Mouse (Mus musculus): ENCODE measurements around the gene Rnls. TPM values are rescaled to one million over a fixed set of nuclear protein-coding genes. Genes with fewer than 3 reads are reported as not detected.

Gene Rnls
- polyA plus RNA-seq, 1 experiment from 2014 or later: 8.3 TPM

DNA sequence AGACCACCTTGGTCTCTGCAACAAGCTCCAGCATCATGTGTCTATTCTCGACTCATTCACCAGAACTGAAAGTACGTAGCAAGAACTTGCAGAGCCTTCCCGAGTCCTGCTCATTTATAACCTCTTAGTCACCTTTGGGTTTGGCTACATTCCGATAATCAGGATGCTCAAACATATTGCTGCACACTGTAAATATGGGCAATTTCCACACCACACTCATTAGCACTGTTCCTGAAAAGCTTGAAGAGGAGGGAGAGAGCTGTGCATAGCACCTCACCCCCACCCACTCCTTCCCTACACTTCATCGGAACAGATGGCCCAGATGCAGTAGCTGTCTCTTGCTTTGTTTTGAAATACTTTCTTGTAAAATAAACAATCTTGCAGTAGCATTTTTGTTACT is 139.9 kb downstream of the Rnls start:
- Histone ChIP-seq H3K4me2 (replicated peaks; ENCODE audit: low read depth) (no peak overlapping the region), H3K9me3 (ENCODE audit: control insufficient read depth) (no peaks in the 10 kb centered on the region), H3K4me3 (ENCODE audit: low read depth, low read length) (no peak overlapping the region), H3K27me3 (replicated peaks; ENCODE audit: control insufficient read depth, insufficient read depth, low read length) (no peaks in the 10 kb centered on the region), H3K27ac (ENCODE audit: low read depth, low read length) (no peak overlapping the region), H3K9ac (ENCODE audit: low read depth, low read length) (no peak overlapping the region), H3K4me1 (replicated peaks; ENCODE audit: control insufficient read depth, insufficient read depth, low read length) (no peaks in the 10 kb centered on the region), H3K36me3 (ENCODE audit: control insufficient read depth, insufficient read depth) (no peaks in the 10 kb centered on the region)
- TF ChIP-seq CTCF (IDR thresholded peaks at IDR 0.05; ENCODE audit: low read depth): no peak
- WGBS: 65% methylated on average over 5 of the region's 5 CpGs
- no peak for ATAC-seq

DNA sequence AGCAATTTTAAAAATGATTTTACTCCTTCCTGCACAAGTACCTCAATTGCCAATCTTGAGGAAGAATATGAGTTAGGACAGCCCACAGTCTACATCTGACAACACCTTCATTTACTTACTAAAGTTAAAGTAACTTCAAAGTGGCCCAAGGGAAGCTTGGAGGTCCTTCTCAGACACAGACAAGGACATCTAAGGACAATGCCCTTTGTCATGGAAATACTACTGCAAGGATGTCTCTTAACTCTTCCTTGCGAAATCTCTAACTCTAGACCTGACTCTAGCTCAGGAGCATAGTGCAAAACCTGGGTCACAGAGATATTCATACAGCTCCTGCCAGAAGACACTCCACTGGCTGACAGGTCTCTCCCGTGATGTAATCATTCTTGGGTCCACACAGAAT is 147.9 kb downstream of the Rnls start:
- Histone ChIP-seq H3K9ac (ENCODE audit: low read depth, low read length) (no peak overlapping the region), H3K4me2 (replicated peaks; ENCODE audit: low read depth) (no peak overlapping the region), H3K36me3 (ENCODE audit: control insufficient read depth, insufficient read depth) (no peaks in the 10 kb centered on the region), H3K9me3 (ENCODE audit: control insufficient read depth) (no peaks in the 10 kb centered on the region), H3K4me3 (ENCODE audit: low read depth, low read length) (no peak overlapping the region), H3K4me1 (replicated peaks; ENCODE audit: control insufficient read depth, insufficient read depth, low read length) (no peaks in the 10 kb centered on the region), H3K27me3 (replicated peaks; ENCODE audit: control insufficient read depth, insufficient read depth, low read length) (no peaks in the 10 kb centered on the region), H3K27ac (ENCODE audit: low read depth, low read length) (no peak overlapping the region)
- ATAC-seq: no peak
- no peak for TF ChIP-seq CTCF (IDR thresholded peaks at IDR 0.05; ENCODE audit: low read depth)
- WGBS: 87% methylated on average over 2 of the region's 2 CpGs

DNA sequence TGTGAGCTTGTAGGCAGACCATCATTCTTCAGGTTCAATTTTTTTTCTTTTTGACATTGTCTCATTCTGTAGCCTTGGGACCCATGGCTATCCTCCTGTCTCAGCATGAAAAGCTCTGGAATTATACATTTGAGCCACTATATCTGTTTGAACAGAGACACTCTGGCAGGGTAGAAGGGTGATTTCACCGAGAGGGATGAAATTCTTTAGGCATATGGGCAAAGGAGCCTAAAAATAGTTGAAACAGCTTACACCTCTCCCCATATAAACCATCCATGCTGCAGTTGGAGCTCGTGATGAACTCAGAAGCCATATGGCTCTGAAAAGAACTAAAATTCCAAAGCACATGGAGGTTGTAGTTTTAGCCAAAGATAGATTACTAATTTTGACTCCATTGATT is 151.7 kb downstream of the Rnls start:
- TF ChIP-seq CTCF (IDR thresholded peaks at IDR 0.05; ENCODE audit: low read depth): no peak
- Histone ChIP-seq H3K27ac (ENCODE audit: low read depth, low read length) (no peak overlapping the region), H3K27me3 (replicated peaks; ENCODE audit: control insufficient read depth, insufficient read depth, low read length) (no peaks in the 10 kb centered on the region), H3K4me3 (ENCODE audit: low read depth, low read length) (no peak overlapping the region), H3K4me1 (replicated peaks; ENCODE audit: control insufficient read depth, insufficient read depth, low read length) (no peaks in the 10 kb centered on the region), H3K36me3 (ENCODE audit: control insufficient read depth, insufficient read depth) (no peaks in the 10 kb centered on the region), H3K9ac (ENCODE audit: low read depth, low read length) (no peak overlapping the region), H3K4me2 (replicated peaks; ENCODE audit: low read depth) (no peak overlapping the region), H3K9me3 (ENCODE audit: control insufficient read depth) (no peaks in the 10 kb centered on the region)
- ATAC-seq: no peak
- WGBS: 88% methylated on average over 2 of the region's 2 CpGs

DNA sequence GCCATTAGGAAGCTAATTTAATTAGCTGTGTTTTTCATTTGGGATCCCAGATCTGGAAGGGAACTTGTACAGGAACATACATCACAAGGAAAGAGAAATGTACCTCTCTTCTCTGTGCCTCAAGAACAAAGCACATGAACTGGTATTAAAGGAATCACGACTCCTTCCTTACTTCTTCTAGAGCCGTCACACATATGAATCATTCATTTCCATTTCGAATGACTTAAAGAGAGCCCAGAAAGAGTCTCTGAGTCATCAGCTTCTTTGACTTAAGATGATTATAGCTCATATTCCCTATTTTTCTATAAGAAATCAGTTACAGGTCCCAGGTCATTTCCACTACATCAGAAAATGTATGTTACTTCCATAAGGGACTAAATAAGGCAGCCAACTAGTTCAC is 159.2 kb downstream of the Rnls start:
- TF ChIP-seq CTCF (IDR thresholded peaks at IDR 0.05; ENCODE audit: low read depth): no peak
- H3K27ac ChIP-seq (ENCODE audit: low read depth, low read length): no peak overlapping the region
- H3K4me3 ChIP-seq (ENCODE audit: low read depth, low read length): no peak overlapping the region
- no peaks in the 10 kb centered on the region for H3K4me1 ChIP-seq (replicated peaks; ENCODE audit: control insufficient read depth, insufficient read depth, low read length)
- H3K4me2 ChIP-seq (replicated peaks; ENCODE audit: low read depth): no peak overlapping the region
- 74% methylated on average over 3 of the region's 3 CpGs for WGBS
- no peaks in the 10 kb centered on the region for H3K36me3 ChIP-seq (ENCODE audit: control insufficient read depth, insufficient read depth)
- H3K9ac ChIP-seq (ENCODE audit: low read depth, low read length): no peak overlapping the region
- H3K27me3 ChIP-seq (replicated peaks; ENCODE audit: control insufficient read depth, insufficient read depth, low read length): no peaks in the 10 kb centered on the region
- ATAC-seq: no peak
- no peaks in the 10 kb centered on the region for H3K9me3 ChIP-seq (ENCODE audit: control insufficient read depth)

DNA sequence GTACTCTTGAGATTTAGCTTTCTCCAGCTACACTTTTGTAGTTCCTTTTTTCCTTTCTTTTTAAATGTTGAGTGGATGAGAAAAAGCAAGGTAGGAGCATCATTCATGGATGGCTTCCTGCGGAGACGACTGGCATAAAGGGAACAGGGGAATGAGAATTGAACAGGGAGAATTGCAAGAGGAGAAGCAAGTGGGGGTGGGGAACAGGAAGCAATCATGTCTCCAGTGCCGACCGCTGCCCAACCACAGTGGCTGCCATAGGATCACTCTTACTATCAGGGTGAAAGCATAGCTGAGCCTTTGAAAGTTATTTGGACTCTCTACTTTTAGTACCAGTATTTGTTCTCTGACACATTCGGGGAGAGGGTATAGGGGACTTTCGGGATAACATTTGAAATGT is 160.8 kb downstream of the Rnls start:
- Histone ChIP-seq H3K4me2 (replicated peaks; ENCODE audit: low read depth) (no peak overlapping the region), H3K27ac (ENCODE audit: low read depth, low read length) (no peak overlapping the region), H3K27me3 (replicated peaks; ENCODE audit: control insufficient read depth, insufficient read depth, low read length) (no peaks in the 10 kb centered on the region), H3K4me3 (ENCODE audit: low read depth, low read length) (no peak overlapping the region), H3K36me3 (ENCODE audit: control insufficient read depth, insufficient read depth) (no peaks in the 10 kb centered on the region), H3K9ac (ENCODE audit: low read depth, low read length) (no peak overlapping the region), H3K4me1 (replicated peaks; ENCODE audit: control insufficient read depth, insufficient read depth, low read length) (no peaks in the 10 kb centered on the region), H3K9me3 (ENCODE audit: control insufficient read depth) (no peaks in the 10 kb centered on the region)
- ATAC-seq: no peak
- 67% methylated on average over 6 of the region's 6 CpGs for WGBS
- TF ChIP-seq CTCF (IDR thresholded peaks at IDR 0.05; ENCODE audit: low read depth): no peak

DNA sequence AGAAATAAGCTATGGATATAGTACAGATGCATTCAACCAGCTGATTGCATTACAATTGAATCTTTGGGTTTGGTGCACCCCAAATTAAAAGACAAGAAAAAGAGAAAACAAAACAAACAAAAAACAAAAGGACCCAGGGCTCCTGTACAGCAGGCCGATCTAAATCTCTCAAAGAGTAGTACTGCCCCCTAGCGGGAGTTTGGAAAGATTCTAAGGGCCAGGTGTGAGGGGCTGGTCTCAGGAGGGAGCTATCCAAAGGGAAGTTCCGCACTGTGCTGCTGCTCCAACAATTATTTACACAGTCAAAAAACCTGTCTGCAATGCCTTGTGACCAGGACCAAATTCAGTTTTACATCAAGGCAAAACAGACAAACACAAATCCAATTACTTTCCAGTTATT is 165.1 kb downstream of the Rnls start:
- H3K4me3 ChIP-seq (ENCODE audit: low read depth, low read length): no peak overlapping the region
- 0 out of 2 replicates have a peak, but pooled peaks have one; percentile 57 for ATAC-seq
- peak; percentile 85 for TF ChIP-seq CTCF (IDR thresholded peaks at IDR 0.05; ENCODE audit: low read depth)
- WGBS: under 1% methylated on average over 3 of the region's 3 CpGs
- H3K27me3 ChIP-seq (replicated peaks; ENCODE audit: control insufficient read depth, insufficient read depth, low read length): no peaks in the 10 kb centered on the region
- H3K9ac ChIP-seq (ENCODE audit: low read depth, low read length): no peak overlapping the region
- no peaks in the 10 kb centered on the region; the same call in 1 of the 2 replicates for H3K4me1 ChIP-seq (replicated peaks; ENCODE audit: control insufficient read depth, insufficient read depth, low read length)
- no peaks in the 10 kb centered on the region for H3K36me3 ChIP-seq (ENCODE audit: control insufficient read depth, insufficient read depth)
- H3K4me2 ChIP-seq (replicated peaks; ENCODE audit: low read depth): no peak overlapping the region
- H3K27ac ChIP-seq (ENCODE audit: low read depth, low read length): no peak overlapping the region
- no peaks in the 10 kb centered on the region for H3K9me3 ChIP-seq (ENCODE audit: control insufficient read depth)
